Mouse (Mus musculus) brain, embryonic 14.5 days (tissue): Measurements from ENCODE around the gene Picalm. TPM values are rescaled to one million over a fixed set of nuclear protein-coding genes. Genes with fewer than 3 reads are reported as not detected.
"Not testable (repeated sequence)": the region's sequence is repeated elsewhere in the genome, so short reads cannot be mapped to it uniquely, and the experiment has no call there.

Experiments
- DNase-seq: peaks from one replicate; pipeline ENCODE4 v3.0.0-alpha.2; 2011; ENCODE audit warnings: low read depth
- CTCF ChIP-seq: fragments of 200-500 bp; IDR thresholded peaks from 2 replicates; pipeline ENCODE4 v1.5.1; 2012; ENCODE audit warnings: inconsistent platforms, mild to moderate bottlenecking, moderate library complexity, borderline replicate concordance; ENCODE audit not compliant: insufficient read depth, insufficient read length; ENCODE audit errors: extremely low read depth
- POLR2A ChIP-seq: fragments of 200-500 bp; IDR thresholded peaks from 2 replicates; pipeline ENCODE4 v1.6.1; 2012; ENCODE audit warnings: mild to moderate bottlenecking, inconsistent platforms, borderline replicate concordance; ENCODE audit not compliant: poor library complexity, insufficient read depth, insufficient read length, severe bottlenecking; ENCODE audit errors: extremely low read depth
- polyA plus RNA-seq: library from polyadenylated mRNA; depleted of rRNA; stranded (reverse); fragments of >200 nt; gene quantifications from 2 replicates; pipeline ENCODE4 v1.2.3, GENCODE M21; 2012

Picalm gene
- polyA plus RNA-seq, 1 experiment: 193 TPM

GRCm38 (mm10) chr7:90136736-90137135 lies 6.7 kb downstream of the Picalm start:
- TF ChIP-seq POLR2A (no peak), CTCF (no peak)
- DNase-seq: no peak

GRCm38 (mm10) chr7:90138359-90138758 lies 8.3 kb downstream of the Picalm start:
- DNase-seq: no peak
- TF ChIP-seq CTCF: no peak
- TF ChIP-seq POLR2A: no peak

- DNase-seq: no peak
- TF ChIP-seq CTCF: no peak
- TF ChIP-seq POLR2A: no peak
These were observed 10.3 kb downstream of the Picalm start for GRCm38 (mm10) chr7:90140290-90140689.

- no peak for DNase-seq
- TF ChIP-seq CTCF (no peak), POLR2A (no peak)
These were observed 14.3 kb downstream of the Picalm start for GRCm38 (mm10) chr7:90144275-90144674.

- TF ChIP-seq POLR2A: no peak
- TF ChIP-seq CTCF: no peak
- DNase-seq: no peak
These were observed 15.0 kb downstream of the Picalm start for GRCm38 (mm10) chr7:90144971-90145370.

- TF ChIP-seq CTCF (no peak), POLR2A (no peak)
- no peak for DNase-seq
These were observed 15.4 kb downstream of the Picalm start for GRCm38 (mm10) chr7:90145376-90145775.

GRCm38 (mm10) chr7:90145897-90146296 lies 15.9 kb downstream of the Picalm start:
- TF ChIP-seq CTCF (no peak), POLR2A (no peak)
- no peak for DNase-seq

- DNase-seq: peak; percentile 22
- TF ChIP-seq CTCF (no peak), POLR2A (no peak)
These were observed 16.3 kb downstream of the Picalm start for GRCm38 (mm10) chr7:90146321-90146720.

GRCm38 (mm10) chr7:90148023-90148422 lies 18.0 kb downstream of the Picalm start:
- no peak for DNase-seq
- TF ChIP-seq POLR2A (no peak), CTCF (no peak)

- no peak for TF ChIP-seq CTCF
- no peak for TF ChIP-seq POLR2A
- no peak for DNase-seq
These were observed 18.5 kb downstream of the Picalm start for GRCm38 (mm10) chr7:90148516-90148915.

- TF ChIP-seq CTCF (peak; percentile 72), POLR2A (no peak)
- peak; percentile 68 for DNase-seq
These were observed 20.3 kb downstream of the Picalm start for GRCm38 (mm10) chr7:90150311-90150710.

- no peak for DNase-seq
- TF ChIP-seq POLR2A: no peak
- no peak for TF ChIP-seq CTCF
These were observed 28.0 kb downstream of the Picalm start for GRCm38 (mm10) chr7:90158034-90158433.

- no peak for TF ChIP-seq POLR2A
- no peak for TF ChIP-seq CTCF
These were observed 30.6 kb downstream of the Picalm start for GRCm38 (mm10) chr7:90160598-90160997.

GRCm38 (mm10) chr7:90164276-90164675 lies 34.3 kb downstream of the Picalm start:
- DNase-seq: no peak
- TF ChIP-seq CTCF (no peak), POLR2A (no peak)

More at GRCm38 (mm10) chr7:90160598-90160997, 30.6 kb downstream of the Picalm start:
- DNase-seq: no peak

GRCm38 (mm10) chr7:90165970-90166369 lies 36.0 kb downstream of the Picalm start:
- DNase-seq: no peak
- no peak for TF ChIP-seq CTCF
- no peak for TF ChIP-seq POLR2A

- DNase-seq: not testable (repeated sequence)
These were observed 37.8 kb downstream of the Picalm start for GRCm38 (mm10) chr7:90167777-90168176.

- DNase-seq: no peak
These were observed 43.8 kb downstream of the Picalm start for GRCm38 (mm10) chr7:90173778-90174177.

More at GRCm38 (mm10) chr7:90173778-90174177, 43.8 kb downstream of the Picalm start:
- TF ChIP-seq POLR2A (no peak), CTCF (no peak)
